Mouse (Mus musculus): ENCODE data around the gene Crtc3.
A peak's percentile ranks its signal among the peaks of the same experiment; 100 is the strongest.

DNA sequence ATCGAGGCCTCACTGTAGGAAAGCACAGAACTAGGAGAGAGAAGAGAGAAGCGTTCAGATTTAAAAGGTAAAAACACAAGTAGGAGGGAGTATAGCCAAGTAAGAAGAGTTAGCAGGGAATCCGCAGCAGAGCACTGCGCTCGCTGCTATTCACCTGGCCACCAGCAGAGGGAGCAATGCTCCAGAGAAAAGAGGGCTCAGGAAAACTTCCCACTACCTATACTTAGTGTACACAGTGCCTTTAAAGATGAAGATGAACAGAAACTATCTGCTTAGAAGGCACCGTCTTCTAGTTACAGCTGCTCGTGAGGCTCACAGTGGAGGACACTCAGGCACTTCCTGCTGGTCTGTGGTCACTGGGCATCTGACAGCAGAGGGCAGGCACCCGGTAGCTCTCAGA lies 41.0 kb upstream of the Crtc3 start:
- TF ChIP-seq POLR2A (IDR thresholded peaks at IDR 0.05; ENCODE audit: borderline replicate concordance, insufficient read depth, low read length) (no peak), CTCF (IDR thresholded peaks at IDR 0.05; ENCODE audit: borderline replicate concordance, insufficient read depth, low read depth, low read length) (peak; percentile 92)

Data from cerebellum, adult 2 months (tissue).